Mouse (Mus musculus) embryonic facial prominence, embryonic 12.5 days (tissue): ENCODE results near the gene Chrm3. TPM values are rescaled to one million over a fixed set of nuclear protein-coding genes. Genes with fewer than 3 reads are reported as not detected.

Experiments used
- ATAC-seq: fragments of 200-750 bp; cut with Nextera tagmentation; 2 replicates; pipeline ENCODE4 v1.8.0; 2017; ENCODE audit not compliant: insufficient number of reproducible peaks, insufficient read depth, low FRiP score, low TSS enrichment
- H3K27ac ChIP-seq: fragments of 300-500 bp; sonication (generic); 2 replicates; pipeline ENCODE4 v1.5.1; 2016; ENCODE audit warnings: mild to moderate bottlenecking
- H3K27me3 ChIP-seq: fragments of 300-500 bp; sonication (generic); 2 replicates; pipeline ENCODE4 v1.6.1; 2016; ENCODE audit warnings: mild to moderate bottlenecking, moderate library complexity
- H3K36me3 ChIP-seq: fragments of 300-500 bp; sonication (generic); 2 replicates; pipeline ENCODE4 v1.6.1; 2016; ENCODE audit warnings: mild to moderate bottlenecking
- H3K4me1 ChIP-seq: fragments of 300-500 bp; sonication (generic); 2 replicates; pipeline ENCODE4 v1.6.1; 2016
- H3K4me2 ChIP-seq: fragments of 300-500 bp; sonication (generic); replicated peaks from 2 replicates; pipeline ENCODE4 v1.6.1; 2016; ENCODE audit warnings: mild to moderate bottlenecking, moderate library complexity
- H3K4me3 ChIP-seq: fragments of 300-500 bp; sonication (generic); 2 replicates; pipeline ENCODE4 v1.5.1; 2016; ENCODE audit warnings: mild to moderate bottlenecking
- H3K9ac ChIP-seq: fragments of 300-500 bp; sonication (generic); 2 replicates; pipeline ENCODE4 v1.6.1; 2016; ENCODE audit warnings: mild to moderate bottlenecking, moderate library complexity
- H3K9me3 ChIP-seq: fragments of 300-500 bp; sonication (generic); 2 replicates; pipeline ENCODE4 v1.6.1; 2016; ENCODE audit warnings: mild to moderate bottlenecking, moderate library complexity
- WGBS: fragments of 180-500 bp; shearing (Covaris S2); methylation state at CpG from one replicate; pipeline ENCODE4 v1.1.7; 2016; 5-methylcytosine and 5-hydroxymethylcytosine counted together
- polyA plus RNA-seq: library from polyadenylated mRNA; unstranded; fragments of >200 nt; fragmentation: Nextera tagmentation; extraction: Ambion mirVana; gene quantifications from 2 replicates; pipeline ENCODE4 v1.2.1, GENCODE M21; 2016

Gene Chrm3
- polyA plus RNA-seq, 1 experiment from 2014 or later: 1.5 TPM

DNA sequence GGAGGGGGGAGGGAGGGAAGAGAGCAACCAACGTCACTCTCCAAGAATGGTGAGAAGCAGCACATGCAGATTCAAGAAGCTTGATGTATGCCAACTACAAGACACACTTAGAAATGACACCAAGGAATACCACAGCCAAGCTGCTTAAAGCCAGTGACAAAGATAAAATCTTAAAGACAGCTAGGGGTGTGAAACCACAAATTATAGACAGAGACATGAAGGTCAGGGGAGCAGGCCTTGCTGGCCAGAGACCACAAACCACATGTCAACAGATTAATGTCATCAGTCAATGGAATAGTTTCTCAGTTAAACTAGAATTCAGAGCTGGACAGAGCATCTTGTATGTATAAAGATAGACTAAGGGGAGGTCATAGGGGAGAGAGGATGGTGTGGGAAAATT is 341.4 kb downstream of the Chrm3 start:
- Histone ChIP-seq H3K4me3 (no peak overlapping the region), H3K9ac (no peak overlapping the region), H3K27me3 (no peaks in the 10 kb centered on the region), H3K27ac (no peak overlapping the region), H3K4me2 (no peak overlapping the region), H3K36me3 (no peaks in the 10 kb centered on the region), H3K4me1 (no peaks in the 10 kb centered on the region), H3K9me3 (no peaks in the 10 kb centered on the region)
- no peak for ATAC-seq
- WGBS: 73% methylated on average over 1 of the region's 1 CpGs

DNA sequence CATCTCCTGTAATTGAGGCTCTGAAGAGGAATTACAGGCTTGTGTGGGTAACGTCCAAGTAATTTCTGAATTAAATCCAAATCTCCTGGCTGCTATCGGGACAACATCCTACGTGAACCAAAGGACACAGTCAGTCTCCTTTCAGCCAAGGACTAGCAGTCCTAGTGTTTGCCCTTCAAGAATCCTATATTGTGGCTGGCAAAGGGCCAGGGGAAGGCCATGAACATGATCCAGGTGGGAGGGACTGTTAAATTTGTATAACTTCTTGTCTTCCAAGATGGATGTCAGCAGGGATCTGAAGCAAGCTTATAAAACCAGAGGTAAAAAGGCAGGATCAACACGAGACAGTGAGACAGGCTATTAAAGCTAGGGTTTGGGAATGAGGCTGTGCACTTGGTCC is 357.7 kb downstream of the Chrm3 start:
- Histone ChIP-seq H3K36me3 (no peaks in the 10 kb centered on the region), H3K27ac (no peak overlapping the region)

DNA sequence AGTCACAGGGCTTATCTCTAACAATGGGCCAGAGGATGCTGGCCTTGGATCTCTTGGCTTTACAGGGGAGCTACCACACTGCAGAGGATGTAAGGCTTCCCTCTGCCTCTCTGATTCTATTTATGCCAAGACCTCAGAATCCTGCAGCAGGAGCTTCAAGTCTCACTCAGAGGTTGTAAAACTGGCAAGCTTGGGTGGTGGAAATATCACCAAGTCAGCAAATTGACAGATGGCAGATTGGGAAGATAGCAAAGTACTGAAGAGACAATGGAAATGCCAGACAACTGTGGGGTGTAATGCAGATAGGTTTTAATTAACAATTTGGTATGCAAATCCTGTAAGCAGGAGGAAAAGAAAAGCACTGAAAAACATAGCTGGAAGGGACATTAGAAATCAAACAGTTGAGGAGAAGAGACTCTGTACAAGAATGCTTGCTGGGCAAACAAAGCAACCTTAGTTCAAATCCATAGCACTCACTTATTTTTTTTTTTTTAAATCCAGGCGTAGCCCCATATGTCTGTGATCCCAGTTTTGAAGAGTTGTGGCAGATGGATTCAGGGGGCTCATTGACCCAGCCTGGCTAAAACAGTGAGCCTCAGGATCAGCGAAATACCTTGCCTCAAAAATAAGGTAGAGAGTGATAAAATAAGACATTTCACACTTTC is 362.9 kb downstream of the Chrm3 start:
- 80% methylated on average over 2 of the region's 2 CpGs for WGBS
- no peaks in the 10 kb centered on the region for H3K27me3 ChIP-seq
- H3K4me1 ChIP-seq: no peaks in the 10 kb centered on the region
- H3K27ac ChIP-seq: no peak overlapping the region
- H3K9ac ChIP-seq: no peak overlapping the region
- H3K4me3 ChIP-seq: no peak overlapping the region
- no peak overlapping the region for H3K4me2 ChIP-seq
- no peak for ATAC-seq
- no peaks in the 10 kb centered on the region for H3K9me3 ChIP-seq
- H3K36me3 ChIP-seq: no peaks in the 10 kb centered on the region

More for the DNA sequence above, 357.7 kb downstream of the Chrm3 start:
- Histone ChIP-seq H3K27me3 (no peaks in the 10 kb centered on the region), H3K4me2 (no peak overlapping the region), H3K4me1 (no peaks in the 10 kb centered on the region), H3K4me3 (no peak overlapping the region), H3K9ac (no peak overlapping the region), H3K9me3 (no peaks in the 10 kb centered on the region)
- no peak for ATAC-seq
- 75% methylated on average over 4 of the region's 4 CpGs for WGBS

DNA sequence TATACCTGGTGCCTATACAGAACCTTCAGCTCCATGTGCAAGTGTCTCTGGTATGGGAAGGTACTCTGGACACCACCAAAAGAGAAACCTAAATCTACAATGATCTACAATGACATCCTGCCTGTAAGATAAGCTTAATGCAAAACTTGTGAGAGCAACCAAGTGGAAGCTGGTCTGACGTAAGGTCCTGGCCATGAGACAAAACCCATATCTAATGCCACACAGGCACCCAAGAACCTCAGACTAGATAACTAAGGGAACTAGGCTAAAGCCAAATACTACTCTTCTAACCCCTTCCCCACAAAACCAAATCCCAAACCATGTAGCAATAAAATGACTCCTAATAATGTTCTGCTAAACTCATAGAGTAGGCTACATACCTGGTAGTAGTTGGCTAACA is 364.8 kb downstream of the Chrm3 start:
- Histone ChIP-seq H3K4me1 (no peaks in the 10 kb centered on the region), H3K4me2 (no peak overlapping the region), H3K36me3 (no peaks in the 10 kb centered on the region), H3K9me3 (no peaks in the 10 kb centered on the region), H3K4me3 (no peak overlapping the region), H3K9ac (no peak overlapping the region), H3K27ac (no peak overlapping the region), H3K27me3 (no peaks in the 10 kb centered on the region)
- 83% methylated on average over 1 of the region's 1 CpGs for whole genome bisulfite sequencing
- ATAC-seq: no peak

DNA sequence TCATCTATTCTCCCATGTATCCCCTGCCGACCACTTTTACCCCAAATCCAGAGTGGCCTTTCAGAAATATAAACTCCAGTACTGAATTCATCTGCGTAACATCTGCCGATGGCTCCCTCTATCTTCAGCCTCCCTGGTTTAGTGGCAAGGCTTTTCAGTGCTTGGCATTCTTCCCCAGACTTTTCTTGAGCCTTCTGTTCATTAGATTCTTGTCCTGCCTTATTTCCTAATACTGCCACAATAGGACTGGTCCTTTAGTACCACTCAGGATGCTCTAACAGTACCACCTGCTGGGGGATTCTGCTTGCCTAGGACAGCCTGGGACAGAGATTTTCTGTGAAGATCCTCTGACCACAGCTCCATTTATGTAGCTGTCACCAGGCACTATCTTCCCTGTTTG is 367.1 kb downstream of the Chrm3 start:
- Histone ChIP-seq H3K9ac (no peak overlapping the region), H3K4me1 (no peaks in the 10 kb centered on the region), H3K9me3 (no peaks in the 10 kb centered on the region), H3K27me3 (no peaks in the 10 kb centered on the region), H3K4me3 (no peak overlapping the region), H3K4me2 (no peak overlapping the region), H3K27ac (no peak overlapping the region), H3K36me3 (no peaks in the 10 kb centered on the region)
- ATAC-seq: no peak
- WGBS: 89% methylated on average over 3 of the region's 3 CpGs

DNA sequence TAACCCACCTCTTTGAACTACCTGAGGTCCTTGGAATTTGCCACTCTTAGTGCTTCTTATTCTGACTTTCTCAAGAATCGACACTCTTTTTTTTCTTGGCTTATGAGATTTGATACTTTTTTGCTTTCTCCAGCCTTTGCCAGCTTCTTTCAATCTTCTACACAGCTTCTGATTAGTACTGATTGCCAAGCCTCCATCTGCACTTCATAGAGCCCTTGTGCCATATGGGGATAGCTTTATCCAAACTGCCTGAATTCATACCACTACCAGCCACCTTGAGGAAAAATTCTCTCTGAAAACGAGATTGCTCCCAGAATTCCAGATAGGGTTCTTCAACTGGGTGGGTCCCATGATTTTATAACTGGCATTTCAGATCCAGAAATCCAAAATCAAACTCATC is 368.0 kb downstream of the Chrm3 start:
- no peak overlapping the region for H3K27ac ChIP-seq
- H3K9ac ChIP-seq: no peak overlapping the region
- H3K9me3 ChIP-seq: no peaks in the 10 kb centered on the region
- H3K4me1 ChIP-seq: no peaks in the 10 kb centered on the region
- H3K36me3 ChIP-seq: no peaks in the 10 kb centered on the region
- no peak overlapping the region for H3K4me3 ChIP-seq
- no peak overlapping the region for H3K4me2 ChIP-seq
- 68% methylated on average over 2 of the region's 2 CpGs for WGBS
- no peak for ATAC-seq
- H3K27me3 ChIP-seq: no peaks in the 10 kb centered on the region

DNA sequence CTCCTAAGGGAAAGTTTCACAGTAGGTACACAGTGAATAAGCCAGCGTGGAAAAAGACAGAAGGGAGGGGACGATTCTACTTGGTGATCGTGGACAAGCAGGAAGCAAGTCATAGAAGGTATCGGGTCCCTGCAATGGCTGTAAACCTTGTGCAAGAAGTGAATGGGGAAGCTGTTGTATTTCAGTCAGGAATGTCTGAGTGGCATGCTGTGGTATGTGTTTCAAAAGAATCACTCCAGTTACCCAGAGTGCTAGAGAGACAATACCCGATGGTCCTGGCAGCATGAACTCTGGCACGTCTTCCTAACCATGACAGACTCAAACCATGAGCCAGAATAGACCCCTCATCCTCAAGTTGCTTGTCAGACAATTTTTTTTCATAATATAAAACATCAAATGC is 375.0 kb downstream of the Chrm3 start:
- no peak overlapping the region for H3K4me2 ChIP-seq
- H3K9me3 ChIP-seq: no peaks in the 10 kb centered on the region
- H3K27me3 ChIP-seq: no peaks in the 10 kb centered on the region
- ATAC-seq: no peak
- no peaks in the 10 kb centered on the region for H3K36me3 ChIP-seq
- no peak overlapping the region for H3K27ac ChIP-seq
- no peaks in the 10 kb centered on the region for H3K4me1 ChIP-seq
- no peak overlapping the region for H3K9ac ChIP-seq
- WGBS: 70% methylated on average over 6 of the region's 6 CpGs
- no peak overlapping the region for H3K4me3 ChIP-seq

DNA sequence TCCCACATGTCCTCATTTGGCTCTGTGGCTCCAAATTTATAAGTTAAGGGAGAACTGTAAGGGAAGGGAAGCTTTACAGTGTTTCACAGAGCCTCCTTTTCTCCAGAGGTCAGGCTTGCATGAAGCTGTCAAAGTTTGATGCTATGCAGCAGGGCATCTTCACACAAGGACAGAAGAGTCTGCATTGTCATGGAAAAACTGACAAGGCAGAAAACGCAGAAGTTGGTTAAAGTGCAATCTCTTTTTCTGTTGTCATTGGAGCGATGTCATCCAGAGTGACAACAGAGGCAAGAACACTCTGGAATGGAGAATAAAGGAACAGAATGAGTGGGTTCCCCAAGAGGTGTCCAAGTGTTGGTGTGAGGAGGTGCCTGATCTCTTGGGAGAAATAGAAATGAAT is 377.4 kb downstream of the Chrm3 start:
- no peaks in the 10 kb centered on the region for H3K4me1 ChIP-seq
- no peak for ATAC-seq
- no peak overlapping the region for H3K27ac ChIP-seq
- no peaks in the 10 kb centered on the region for H3K27me3 ChIP-seq
- WGBS: 93% methylated on average over 2 of the region's 2 CpGs
- no peak overlapping the region for H3K9ac ChIP-seq
- no peaks in the 10 kb centered on the region for H3K36me3 ChIP-seq
- no peaks in the 10 kb centered on the region for H3K9me3 ChIP-seq
- H3K4me2 ChIP-seq: no peak overlapping the region
- H3K4me3 ChIP-seq: no peak overlapping the region

DNA sequence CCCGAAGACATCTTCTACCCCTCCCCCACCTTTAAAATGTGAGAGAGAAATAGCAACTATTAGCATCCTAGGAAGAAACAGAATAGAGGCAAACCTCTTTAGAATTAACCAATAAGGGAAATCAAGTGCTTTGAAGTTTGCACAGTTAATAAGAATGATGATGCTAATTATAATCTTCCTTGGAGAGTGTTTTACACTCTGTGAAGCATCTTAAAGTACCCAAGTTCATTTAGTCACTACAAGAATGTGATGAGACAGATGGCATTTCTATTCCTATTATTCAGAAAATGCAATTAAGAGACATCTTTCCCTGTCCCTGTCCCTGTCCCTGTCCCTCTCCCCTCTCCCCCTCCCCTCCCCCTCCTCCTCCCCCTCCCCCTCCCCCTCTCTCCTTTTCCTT is 382.9 kb downstream of the Chrm3 start:
- Histone ChIP-seq H3K4me2 (no peak overlapping the region), H3K4me1 (no peaks in the 10 kb centered on the region), H3K27ac (no peak overlapping the region), H3K27me3 (no peaks in the 10 kb centered on the region), H3K9me3 (no peaks in the 10 kb centered on the region), H3K9ac (no peak overlapping the region), H3K4me3 (no peak overlapping the region), H3K36me3 (no peaks in the 10 kb centered on the region)
- no peak for ATAC-seq
- WGBS: 78% methylated on average over 1 of the region's 1 CpGs

DNA sequence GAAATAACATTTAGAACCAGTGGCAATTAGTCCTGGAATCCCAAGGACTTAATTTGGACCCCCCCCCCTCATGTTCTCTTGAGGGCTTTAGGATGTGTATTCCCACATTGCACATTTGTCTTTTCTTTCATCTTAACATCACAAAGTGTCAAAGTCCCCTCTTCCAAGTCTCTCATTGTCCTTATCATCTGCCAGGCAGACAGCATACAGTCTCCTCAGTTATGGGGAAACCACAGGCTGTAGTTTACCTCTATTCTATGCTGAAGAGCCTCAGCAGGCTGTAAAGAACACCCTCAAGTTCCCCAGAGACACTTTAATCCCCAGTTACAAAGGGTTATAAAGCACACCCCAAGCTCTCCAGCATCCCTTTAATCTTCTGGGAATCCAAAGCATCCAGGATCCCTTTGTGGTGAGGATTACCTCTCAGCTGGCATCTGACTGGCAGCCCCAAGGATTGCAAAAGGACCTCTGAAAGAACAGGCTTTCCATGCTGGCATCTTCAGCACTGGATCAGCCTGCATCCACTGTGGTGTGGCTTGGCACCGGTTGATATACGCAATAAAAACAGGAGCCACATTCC is 386.8 kb downstream of the Chrm3 start:
- Histone ChIP-seq H3K9ac (no peak overlapping the region), H3K36me3 (no peaks in the 10 kb centered on the region), H3K4me2 (no peak overlapping the region), H3K4me1 (no peaks in the 10 kb centered on the region), H3K4me3 (no peak overlapping the region), H3K9me3 (no peaks in the 10 kb centered on the region), H3K27me3 (no peaks in the 10 kb centered on the region), H3K27ac (no peak overlapping the region)
- 42% methylated on average over 2 of the region's 2 CpGs for WGBS
- ATAC-seq: no peak

DNA sequence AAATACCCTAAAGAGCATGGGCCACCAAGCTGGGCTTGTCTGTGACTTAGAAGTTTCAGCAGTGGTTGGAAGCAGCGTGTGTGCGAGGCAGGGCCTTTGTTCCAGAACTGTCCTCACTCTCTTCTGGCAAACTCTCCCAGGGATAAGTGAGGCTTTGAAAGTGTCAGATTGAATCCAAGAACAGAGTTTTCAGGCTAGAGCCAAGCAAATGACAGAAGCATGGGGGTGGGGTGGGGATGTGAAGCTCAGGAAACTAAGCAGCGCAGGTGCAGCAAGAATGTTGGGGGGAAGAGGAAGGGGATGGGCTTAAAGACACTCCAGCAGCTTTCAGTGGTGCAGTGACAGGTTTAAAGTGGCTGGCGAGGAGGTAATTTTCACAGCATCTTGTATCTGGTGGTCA is 388.8 kb downstream of the Chrm3 start:
- no peak overlapping the region for H3K9ac ChIP-seq
- no peaks in the 10 kb centered on the region for H3K9me3 ChIP-seq
- no peaks in the 10 kb centered on the region for H3K36me3 ChIP-seq
- 54% methylated on average over 4 of the region's 4 CpGs for WGBS
- no peak overlapping the region for H3K27ac ChIP-seq
- no peaks in the 10 kb centered on the region for H3K4me1 ChIP-seq
- no peaks in the 10 kb centered on the region for H3K27me3 ChIP-seq
- no peak overlapping the region for H3K4me3 ChIP-seq
- no peak for ATAC-seq
- H3K4me2 ChIP-seq: no peak overlapping the region

DNA sequence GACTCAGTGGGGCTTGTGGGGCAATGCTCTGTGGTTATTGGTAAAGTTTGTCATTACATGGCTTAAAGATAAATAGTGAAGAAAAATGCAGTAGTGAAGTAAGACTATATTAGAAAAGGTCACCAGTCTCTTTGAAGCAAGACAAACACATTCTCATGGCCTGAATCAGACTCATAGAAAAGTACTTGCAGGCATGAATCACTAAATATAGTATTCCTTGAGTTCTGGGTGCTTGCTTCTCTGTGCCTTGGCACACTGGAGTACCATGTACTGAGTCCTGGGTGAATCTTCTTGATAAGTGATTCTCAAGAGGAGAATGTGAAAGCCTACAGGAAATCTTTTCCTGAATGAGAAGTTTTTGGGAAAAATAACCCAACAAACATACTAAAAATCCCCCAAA is 408.0 kb downstream of the Chrm3 start:
- Histone ChIP-seq H3K9me3 (no peaks in the 10 kb centered on the region), H3K36me3 (no peaks in the 10 kb centered on the region), H3K4me2 (no peak overlapping the region), H3K4me1 (no peaks in the 10 kb centered on the region), H3K9ac (no peak overlapping the region), H3K27me3 (no peaks in the 10 kb centered on the region), H3K27ac (no peak overlapping the region), H3K4me3 (no peak overlapping the region)
- ATAC-seq: no peak
